Mouse (Mus musculus) ovary, adult 10 weeks (tissue): ENCODE measurements around the gene Taf6. TPM values are rescaled to one million over a fixed set of nuclear protein-coding genes. Genes with fewer than 3 reads are reported as not detected.

Source experiments
- polyA plus RNA-seq: library from polyadenylated mRNA; stranded (reverse); fragments of 350-450 nt; fragmentation: Illumina TruSeq; extraction: RNeasy Lipid Tissue Mini Kit (QIAGEN cat#74804); gene quantifications from one replicate; pipeline ENCODE4 v1.2.3, GENCODE M21; 2014

The Taf6 gene
- polyA plus RNA-seq = 3.8 TPM

DNA sequence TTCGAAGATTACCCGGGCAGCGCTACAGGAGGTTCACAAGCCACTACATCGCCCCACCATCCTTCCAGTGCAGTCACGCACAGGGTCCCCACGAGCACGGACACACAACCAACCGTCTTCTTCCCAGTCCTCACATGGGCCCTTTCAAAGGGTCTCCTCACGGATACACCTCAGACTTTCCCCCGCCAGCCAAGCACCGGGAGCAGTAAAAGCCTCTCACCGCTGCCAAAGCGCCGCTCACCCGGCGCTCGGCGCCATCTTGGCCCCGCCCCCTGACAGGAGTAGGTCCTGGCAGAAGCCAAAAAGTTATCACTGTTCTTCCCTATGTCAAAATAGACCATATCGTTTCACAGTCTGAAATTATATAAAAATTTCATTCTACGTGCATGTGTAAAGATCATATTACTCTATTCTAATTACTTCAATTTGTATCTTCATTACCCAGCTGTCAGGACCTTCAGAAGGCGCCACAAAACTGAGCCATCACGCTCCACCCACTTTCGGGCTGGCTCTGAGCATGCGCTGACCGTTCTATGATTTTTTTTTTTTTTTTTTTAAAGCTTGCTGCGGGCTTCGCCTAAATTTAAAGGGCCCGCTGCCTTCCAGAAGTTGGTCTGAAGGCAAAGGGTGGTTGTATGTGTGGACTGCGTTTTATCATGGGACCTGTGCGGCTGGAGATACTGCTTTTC is at the start of gene Taf6, which contains the start of gene Cnpy4:
TSS of gene Taf6 (minus strand) at position 502 of the 689 bp plus-strand sequence.
TSS of gene Cnpy4 (plus strand) at position 536 of the 689 bp plus-strand sequence.

GRCm38 (mm10) chr5:138225700-138226099 is 38.4 kb upstream of the Taf6 start, which contains the start of gene Nxpe5:
TSS of gene Nxpe5 (plus strand) at chr5:138225898.

GRCm38 (mm10) chr5:138193771-138194727 is 6.8 kb upstream of the Taf6 start, which contains the start of gene Mblac1:
TSS of gene Mblac1 (plus strand) at chr5:138194314.

DNA sequence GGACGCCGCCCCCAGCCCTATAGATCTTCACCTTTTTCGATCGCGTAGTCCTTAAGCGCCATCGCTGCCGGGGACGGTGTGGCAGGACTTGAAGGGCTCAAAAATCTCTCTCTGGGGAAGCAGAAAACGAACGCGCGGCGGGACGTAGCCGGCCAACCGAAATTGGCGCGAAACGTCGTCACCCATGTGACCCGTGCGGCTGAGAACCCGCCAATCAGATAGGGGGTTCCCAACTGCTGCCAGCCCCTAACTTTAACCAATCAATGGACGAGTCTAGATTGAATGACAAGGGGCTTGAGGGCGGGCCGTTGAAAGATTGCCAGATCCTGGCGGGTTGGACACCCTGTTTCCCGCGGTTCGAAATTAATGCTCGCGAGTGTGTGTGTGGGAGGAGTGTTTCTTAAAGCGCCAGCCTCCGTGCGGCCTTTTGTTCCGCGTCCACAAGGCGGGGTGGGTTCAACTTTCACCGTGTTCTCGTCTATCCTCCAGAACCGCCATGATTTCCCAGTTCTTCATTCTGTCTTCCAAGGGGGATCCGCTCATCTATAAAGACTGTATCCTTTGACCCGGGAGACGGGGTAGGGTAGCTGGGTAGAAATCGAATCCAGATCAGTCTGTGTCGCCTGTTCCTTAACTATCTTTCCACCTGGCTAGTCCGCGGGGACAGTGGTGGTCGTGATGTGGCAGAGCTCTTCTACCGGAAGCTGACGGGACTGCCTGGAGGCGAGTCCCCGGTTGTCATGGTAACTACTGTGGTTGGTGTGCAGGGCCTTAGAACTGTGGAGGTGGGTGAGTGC is 15.4 kb downstream of the Taf6 start, which contains the start of the genes Ap4m1 and Mcm7:
TSS of gene Ap4m1 (plus strand) at position 308 of the 797 bp plus-strand sequence.
TSS of gene Mcm7 (minus strand) at position 728 of the 797 bp plus-strand sequence.

GRCm38 (mm10) chr5:138160842-138161665 is 26.2 kb downstream of the Taf6 start, which contains the start of gene Cops6:
TSS of gene Cops6 (plus strand) at chr5:138161071.

GRCm38 (mm10) chr5:138155443-138155976 is 31.7 kb downstream of the Taf6 start, which contains the start of gene Zfp113:
TSS of gene Zfp113 (minus strand) at chr5:138155744.

Other genes starting within 250 kb of the Taf6 start
- gene Gjc3, start 224.4 kb downstream of the Taf6 start, polyA plus RNA-seq = 6.4 TPM
- gene Azgp1, start 205.9 kb downstream of the Taf6 start, polyA plus RNA-seq = not detected
- not detected for gene Smok3a, start 166.2 kb downstream of the Taf6 start, polyA plus RNA-seq
- not detected for gene Smok3b, start 166.0 kb downstream of the Taf6 start, polyA plus RNA-seq
- not detected for gene Smok3c, start 134.3 kb downstream of the Taf6 start, polyA plus RNA-seq
- gene Zkscan1, start 102.4 kb downstream of the Taf6 start, polyA plus RNA-seq = 67.3 TPM
- gene Zscan21, start 70.5 kb downstream of the Taf6 start, polyA plus RNA-seq = 20.4 TPM
- 36.9 TPM for gene Zfp113, start 31.7 kb downstream of the Taf6 start, polyA plus RNA-seq
- 66.2 TPM for gene Cops6, start 26.4 kb downstream of the Taf6 start, polyA plus RNA-seq
- gene Ap4m1, start 15.4 kb downstream of the Taf6 start, polyA plus RNA-seq = 4.1 TPM
- gene Mcm7, start 15.0 kb downstream of the Taf6 start, polyA plus RNA-seq = 28.4 TPM
- 35.7 TPM for gene Cnpy4, start within 50 bp of the Taf6 start, polyA plus RNA-seq
- gene Mblac1, start 6.9 kb upstream of the Taf6 start, polyA plus RNA-seq = 0.48 TPM
- 0.54 TPM for gene Nxpe5, start 38.4 kb upstream of the Taf6 start, polyA plus RNA-seq
- not detected for gene Lamtor4, start 68.0 kb upstream of the Taf6 start, polyA plus RNA-seq
- gene BC037034, start 76.6 kb upstream of the Taf6 start, polyA plus RNA-seq = 0.51 TPM
- gene Gal3st4, start 85.4 kb upstream of the Taf6 start, polyA plus RNA-seq = 0.54 TPM
- not detected for gene Gm43720, start 92.5 kb upstream of the Taf6 start, polyA plus RNA-seq
- 1.1 TPM for gene Gpc2, start 92.6 kb upstream of the Taf6 start, polyA plus RNA-seq
- 0.68 TPM for gene Stag3, start 92.8 kb upstream of the Taf6 start, polyA plus RNA-seq
- gene Pvrig, start 154.5 kb upstream of the Taf6 start, polyA plus RNA-seq = not detected